Mouse (Mus musculus): ENCODE data around the gene Hlcs.

- TF ChIP-seq POLR2A (IDR thresholded peaks at IDR 0.05; ENCODE audit: borderline replicate concordance, extremely low read depth, low read depth, low read length) (no peak), CTCF (IDR thresholded peaks at IDR 0.05; ENCODE audit: insufficient read depth, low read length) (no peak)
Measured at GRCm38 (mm10) chr16:94081996-94082708, 231.2 kb downstream of the Hlcs start.

Data from lung, adult 2 months (tissue).